Mouse (Mus musculus): ENCODE results near the gene Egfr. TPM values are rescaled to one million over a fixed set of nuclear protein-coding genes. Genes with fewer than 3 reads are reported as not detected.

The Egfr gene
- polyA plus RNA-seq, 1 experiment from 2014 or later, result 4.3 TPM

DNA sequence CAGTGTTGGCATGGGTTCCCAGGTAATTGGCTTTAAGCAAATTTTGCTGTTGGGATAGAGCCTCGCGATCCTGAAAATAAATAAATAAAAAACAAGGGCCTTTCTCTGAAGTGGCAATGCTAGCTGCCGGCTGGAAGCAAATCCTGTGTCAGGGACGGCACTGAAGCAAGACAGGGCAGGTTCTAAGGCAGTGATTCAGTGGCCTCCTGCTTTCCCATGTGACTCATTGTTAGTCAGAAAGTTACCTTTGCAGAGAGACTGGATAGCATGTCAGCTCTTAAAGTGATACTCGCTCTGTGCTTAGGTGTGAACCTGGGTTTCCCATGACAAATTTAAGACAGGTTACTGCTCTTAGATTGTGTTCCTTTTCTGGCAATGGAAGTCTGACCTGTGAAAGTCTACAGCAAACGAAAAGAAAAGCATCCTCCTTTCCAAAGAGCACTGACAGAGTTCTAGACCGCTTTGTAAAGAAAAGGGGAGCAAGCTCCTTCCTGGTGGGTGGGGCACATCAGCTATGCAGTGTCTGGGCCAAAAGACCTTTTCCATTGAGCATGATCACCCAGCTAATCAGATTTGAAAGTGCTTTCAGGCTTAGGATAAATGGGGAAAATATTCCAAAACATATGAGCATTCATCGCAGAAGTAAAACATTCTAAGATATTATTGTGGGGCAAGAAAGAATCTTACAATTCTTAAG is 78.7 kb downstream of the Egfr start:
- Histone ChIP-seq H3K36me3 (ENCODE audit: control insufficient read depth, insufficient read depth, low read length) (no peaks in the 10 kb centered on the region), H3K9me3 (ENCODE audit: control insufficient read depth, low read length) (no peaks in the 10 kb centered on the region), H3K4me3 (ENCODE audit: low read depth, low read length) (no peak overlapping the region), H3K4me1 (replicated peaks; ENCODE audit: control insufficient read depth, insufficient read depth, low read length) (no peaks in the 10 kb centered on the region), H3K9ac (ENCODE audit: low read length) (no peak overlapping the region), H3K27me3 (ENCODE audit: control insufficient read depth, insufficient read depth, low read length) (no peaks in the 10 kb centered on the region), H3K27ac (ENCODE audit: low read depth, low read length) (no peak overlapping the region), H3K4me2 (ENCODE audit: low read depth, low read length, severe bottlenecking) (no peak overlapping the region)
- ATAC-seq (replicated peaks; ENCODE audit: low FRiP score) (no peak), DNase-seq (ENCODE audit: low spot score) (no peak)
- 68% methylated on average over 8 of the region's 8 CpGs for WGBS

GRCm38 (mm10) chr11:16831974-16832464 is 80.0 kb downstream of the Egfr start:
- 86% methylated on average over 5 of the region's 5 CpGs for WGBS
- no peak overlapping the region for H3K4me2 ChIP-seq (ENCODE audit: low read depth, low read length, severe bottlenecking)
- no peaks in the 10 kb centered on the region for H3K9me3 ChIP-seq (ENCODE audit: control insufficient read depth, low read length)
- H3K36me3 ChIP-seq (ENCODE audit: control insufficient read depth, insufficient read depth, low read length), result no peaks in the 10 kb centered on the region
- ATAC-seq (replicated peaks; ENCODE audit: low FRiP score) (no peak), DNase-seq (ENCODE audit: low spot score) (no peak)
- no peaks in the 10 kb centered on the region for H3K4me1 ChIP-seq (replicated peaks; ENCODE audit: control insufficient read depth, insufficient read depth, low read length)
- H3K27ac ChIP-seq (ENCODE audit: low read depth, low read length), result no peak overlapping the region
- H3K9ac ChIP-seq (ENCODE audit: low read length), result no peak overlapping the region
- no peaks in the 10 kb centered on the region for H3K27me3 ChIP-seq (ENCODE audit: control insufficient read depth, insufficient read depth, low read length)
- H3K4me3 ChIP-seq (ENCODE audit: low read depth, low read length), result no peak overlapping the region

DNA sequence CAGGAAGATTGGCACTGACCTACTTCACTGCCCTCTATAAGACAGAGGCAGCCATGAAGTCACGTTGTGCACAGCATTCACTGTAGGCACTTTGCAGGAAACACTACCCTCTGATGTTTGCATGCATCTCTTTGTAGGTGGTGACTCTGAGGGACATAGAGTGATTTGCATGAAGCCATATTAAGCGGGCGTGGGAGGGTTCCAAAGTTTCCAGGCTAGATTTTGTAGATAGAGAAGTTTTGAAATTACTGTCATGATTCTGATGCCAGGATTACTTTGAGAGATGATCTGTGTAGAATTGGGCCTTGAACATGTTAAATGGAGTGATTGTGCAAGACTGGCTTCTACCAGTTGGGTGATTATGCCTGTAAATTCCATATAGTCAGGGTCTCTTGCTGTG is 86.8 kb downstream of the Egfr start:
- no peak overlapping the region for H3K4me2 ChIP-seq (ENCODE audit: low read depth, low read length, severe bottlenecking)
- H3K27ac ChIP-seq (ENCODE audit: low read depth, low read length), result no peak overlapping the region
- H3K9ac ChIP-seq (ENCODE audit: low read length), result no peak overlapping the region
- H3K4me1 ChIP-seq (replicated peaks; ENCODE audit: control insufficient read depth, insufficient read depth, low read length), result no peaks in the 10 kb centered on the region
- H3K36me3 ChIP-seq (ENCODE audit: control insufficient read depth, insufficient read depth, low read length), result no peaks in the 10 kb centered on the region
- no peak overlapping the region for H3K4me3 ChIP-seq (ENCODE audit: low read depth, low read length)
- H3K27me3 ChIP-seq (ENCODE audit: control insufficient read depth, insufficient read depth, low read length), result no peaks in the 10 kb centered on the region
- ATAC-seq (replicated peaks; ENCODE audit: low FRiP score) (no peak), DNase-seq (ENCODE audit: low spot score) (no peak)
- no peaks in the 10 kb centered on the region for H3K9me3 ChIP-seq (ENCODE audit: control insufficient read depth, low read length)
- WGBS, result 89% methylated on average over 3 of the region's 3 CpGs

- no peaks in the 10 kb centered on the region for H3K4me1 ChIP-seq (replicated peaks; ENCODE audit: control insufficient read depth, insufficient read depth, low read length)
- no peak overlapping the region for H3K4me3 ChIP-seq (ENCODE audit: low read depth, low read length)
- ATAC-seq (replicated peaks; ENCODE audit: low FRiP score), result no peak
- H3K9ac ChIP-seq (ENCODE audit: low read length), result no peak overlapping the region
- no peak overlapping the region for H3K4me2 ChIP-seq (ENCODE audit: low read depth, low read length, severe bottlenecking)
- no peaks in the 10 kb centered on the region for H3K9me3 ChIP-seq (ENCODE audit: control insufficient read depth, low read length)
- WGBS, result 86% methylated on average over 3 of the region's 3 CpGs
- no peak for DNase-seq (ENCODE audit: low spot score)
- H3K27ac ChIP-seq (ENCODE audit: low read depth, low read length), result no peak overlapping the region
- no peaks in the 10 kb centered on the region for H3K36me3 ChIP-seq (ENCODE audit: control insufficient read depth, insufficient read depth, low read length)
- no peaks in the 10 kb centered on the region for H3K27me3 ChIP-seq (ENCODE audit: control insufficient read depth, insufficient read depth, low read length)
Observed at GRCm38 (mm10) chr11:16842924-16843323, 90.9 kb downstream of the Egfr start.

- Histone ChIP-seq H3K36me3 (ENCODE audit: control insufficient read depth, insufficient read depth, low read length) (no peaks in the 10 kb centered on the region), H3K4me3 (ENCODE audit: low read depth, low read length) (no peak overlapping the region), H3K9ac (ENCODE audit: low read length) (no peak overlapping the region), H3K27ac (ENCODE audit: low read depth, low read length) (no peak overlapping the region), H3K4me1 (replicated peaks; ENCODE audit: control insufficient read depth, insufficient read depth, low read length) (no peaks in the 10 kb centered on the region), H3K4me2 (ENCODE audit: low read depth, low read length, severe bottlenecking) (no peak overlapping the region), H3K27me3 (ENCODE audit: control insufficient read depth, insufficient read depth, low read length) (no peaks in the 10 kb centered on the region), H3K9me3 (ENCODE audit: control insufficient read depth, low read length) (no peaks in the 10 kb centered on the region)
- 74% methylated on average over 12 of the region's 12 CpGs for WGBS
- DNase-seq (ENCODE audit: low spot score) (no peak), ATAC-seq (replicated peaks; ENCODE audit: low FRiP score) (no peak)
Observed at GRCm38 (mm10) chr11:16843889-16844568, 92.0 kb downstream of the Egfr start.

DNA sequence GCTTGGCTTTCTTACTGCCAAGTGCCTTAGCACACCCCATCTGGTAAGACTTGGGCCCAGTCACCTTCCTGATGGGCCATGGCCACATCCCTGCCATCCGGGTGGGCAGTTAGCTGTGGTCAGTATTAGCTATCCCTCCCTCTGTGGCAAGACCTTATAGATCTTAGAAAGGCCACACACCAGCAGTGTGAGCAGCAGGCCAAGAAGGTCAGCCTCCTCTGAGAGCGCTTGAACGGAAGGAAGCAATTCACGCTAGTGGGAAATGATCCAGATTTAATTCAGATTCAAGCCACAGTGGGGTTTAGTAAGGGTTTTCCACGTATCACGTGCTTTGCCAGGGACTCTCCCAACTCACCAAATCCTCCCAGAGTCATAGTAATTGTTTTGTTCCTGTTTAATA is 96.9 kb downstream of the Egfr start:
- ATAC-seq (replicated peaks; ENCODE audit: low FRiP score), result no peak
- 52% methylated on average over 6 of the region's 6 CpGs for WGBS
- no peak overlapping the region for H3K27ac ChIP-seq (ENCODE audit: low read depth, low read length)

GRCm38 (mm10) chr11:16851361-16851760 is 99.4 kb downstream of the Egfr start:
- no peak overlapping the region for H3K4me2 ChIP-seq (ENCODE audit: low read depth, low read length, severe bottlenecking)
- WGBS, result 87% methylated on average over 1 of the region's 1 CpGs
- no peak overlapping the region for H3K27ac ChIP-seq (ENCODE audit: low read depth, low read length)
- H3K4me1 ChIP-seq (replicated peaks; ENCODE audit: control insufficient read depth, insufficient read depth, low read length), result no peaks in the 10 kb centered on the region
- no peak overlapping the region for H3K4me3 ChIP-seq (ENCODE audit: low read depth, low read length)
- no peaks in the 10 kb centered on the region for H3K27me3 ChIP-seq (ENCODE audit: control insufficient read depth, insufficient read depth, low read length)
- ATAC-seq (replicated peaks; ENCODE audit: low FRiP score) (no peak), DNase-seq (ENCODE audit: low spot score) (no peak)
- H3K36me3 ChIP-seq (ENCODE audit: control insufficient read depth, insufficient read depth, low read length), result no peaks in the 10 kb centered on the region
- no peaks in the 10 kb centered on the region for H3K9me3 ChIP-seq (ENCODE audit: control insufficient read depth, low read length)
- H3K9ac ChIP-seq (ENCODE audit: low read length), result no peak overlapping the region

More for the DNA sequence above, 96.9 kb downstream of the Egfr start:
- H3K9ac ChIP-seq (ENCODE audit: low read length), result no peak overlapping the region
- no peaks in the 10 kb centered on the region for H3K4me1 ChIP-seq (replicated peaks; ENCODE audit: control insufficient read depth, insufficient read depth, low read length)
- H3K4me2 ChIP-seq (ENCODE audit: low read depth, low read length, severe bottlenecking), result no peak overlapping the region
- H3K4me3 ChIP-seq (ENCODE audit: low read depth, low read length), result no peak overlapping the region
- no peaks in the 10 kb centered on the region for H3K36me3 ChIP-seq (ENCODE audit: control insufficient read depth, insufficient read depth, low read length)
- DNase-seq (ENCODE audit: low spot score), result no peak
- no peaks in the 10 kb centered on the region for H3K9me3 ChIP-seq (ENCODE audit: control insufficient read depth, low read length)
- H3K27me3 ChIP-seq (ENCODE audit: control insufficient read depth, insufficient read depth, low read length), result no peaks in the 10 kb centered on the region

DNA sequence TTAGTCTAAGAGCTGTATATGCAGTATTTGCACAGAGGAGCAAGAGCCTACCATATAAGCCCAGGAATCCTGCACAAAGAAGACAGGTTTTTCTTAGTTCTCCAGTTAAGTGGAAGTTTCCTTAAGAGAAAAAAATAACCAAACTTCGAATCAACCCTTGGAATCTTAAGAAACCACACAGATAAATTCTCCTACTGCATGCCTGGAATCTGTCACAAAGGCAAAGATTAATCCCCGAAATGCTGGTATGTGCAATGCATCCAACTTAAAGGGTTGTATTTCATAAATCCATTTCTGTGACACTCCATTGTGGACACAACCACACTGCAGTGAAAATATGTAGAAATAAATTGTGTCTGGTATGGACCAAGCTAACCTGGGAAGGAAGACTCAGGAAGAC is 102.1 kb downstream of the Egfr start:
- Histone ChIP-seq H3K27ac (ENCODE audit: low read depth, low read length) (no peak overlapping the region), H3K36me3 (ENCODE audit: control insufficient read depth, insufficient read depth, low read length) (no peaks in the 10 kb centered on the region), H3K4me1 (replicated peaks; ENCODE audit: control insufficient read depth, insufficient read depth, low read length) (no peaks in the 10 kb centered on the region), H3K27me3 (ENCODE audit: control insufficient read depth, insufficient read depth, low read length) (no peaks in the 10 kb centered on the region), H3K4me2 (ENCODE audit: low read depth, low read length, severe bottlenecking) (no peak overlapping the region), H3K4me3 (ENCODE audit: low read depth, low read length) (no peak overlapping the region), H3K9me3 (ENCODE audit: control insufficient read depth, low read length) (no peaks in the 10 kb centered on the region), H3K9ac (ENCODE audit: low read length) (no peak overlapping the region)
- 74% methylated on average over 2 of the region's 2 CpGs for WGBS
- DNase-seq (ENCODE audit: low spot score), result no peak
- ATAC-seq (replicated peaks; ENCODE audit: low FRiP score), result no peak

DNA sequence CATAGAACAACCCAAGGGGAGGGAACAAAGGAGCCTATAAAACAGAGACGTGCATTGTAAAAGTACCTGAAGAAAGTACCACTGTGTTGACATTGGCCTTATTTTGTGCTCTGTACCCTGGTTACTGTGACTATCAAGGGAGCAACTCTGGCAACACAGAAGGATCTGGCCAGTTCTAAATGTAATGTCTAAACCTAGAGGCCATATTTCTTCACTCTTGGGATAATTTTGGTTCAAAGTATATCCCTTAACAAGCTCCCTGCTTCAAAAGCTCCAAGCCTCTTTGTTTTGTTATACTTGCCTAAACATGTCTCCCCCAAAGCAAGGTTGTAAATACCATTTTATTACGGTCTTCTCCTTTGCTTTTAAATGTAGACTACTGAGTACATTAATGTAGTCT is 105.3 kb downstream of the Egfr start:
- no peaks in the 10 kb centered on the region for H3K9me3 ChIP-seq (ENCODE audit: control insufficient read depth, low read length)
- H3K27ac ChIP-seq (ENCODE audit: low read depth, low read length), result no peak overlapping the region
- no peaks in the 10 kb centered on the region for H3K36me3 ChIP-seq (ENCODE audit: control insufficient read depth, insufficient read depth, low read length)
- no peak overlapping the region for H3K4me3 ChIP-seq (ENCODE audit: low read depth, low read length)
- no peaks in the 10 kb centered on the region for H3K27me3 ChIP-seq (ENCODE audit: control insufficient read depth, insufficient read depth, low read length)
- no peak for ATAC-seq (replicated peaks; ENCODE audit: low FRiP score)
- 85% methylated on average over 2 of the region's 2 CpGs for WGBS
- no peak overlapping the region for H3K9ac ChIP-seq (ENCODE audit: low read length)
- H3K4me2 ChIP-seq (ENCODE audit: low read depth, low read length, severe bottlenecking), result no peak overlapping the region
- DNase-seq (ENCODE audit: low spot score), result no peak
- no peaks in the 10 kb centered on the region for H3K4me1 ChIP-seq (replicated peaks; ENCODE audit: control insufficient read depth, insufficient read depth, low read length)

All from forebrain, embryonic 11.5 days (tissue).